Mouse (Mus musculus) megakaryocyte-erythroid progenitor cell, adult 5-6 weeks (primary cell): ENCODE data around the gene Lrrn3. TPM values are rescaled to one million over a fixed set of nuclear protein-coding genes. Genes with fewer than 3 reads are reported as not detected.

Experiments
- ATAC-seq: replicated peaks from 2 replicates; pipeline ENCODE4 v1.8.0; 2016; ENCODE audit warnings: mild to moderate bottlenecking, inconsistent platforms; ENCODE audit not compliant: severe bottlenecking, poor library complexity, low FRiP score, low TSS enrichment
- total RNA-seq, 2 experiments: library from RNA; stranded (forward) in 1 of 2; stranded (reverse) in 1 of 2; fragments of 200-1000, 215-1000 nt in 1 of 2; fragments of >200 nt in 1 of 2; fragmentation: Nextera tagmentation in 1 of 2; gene quantifications; 2 replicates each; pipeline ENCODE4 v1.2.3; 2014 to 2017

The Lrrn3 gene
- total RNA-seq (2014; fragmentation: Nextera tagmentation) (not detected in 2 replicates), total RNA-seq (2017) (0.42 TPM in 1 of 2 replicates, not detected in the other)

- ATAC-seq: no peak
Observed at GRCm38 (mm10) chr12:41486331-41486730, at the start of gene Lrrn3. Gene Lrrn3, minus strand, starts transcription at chr12:41486431.

- ATAC-seq: no peak
Observed at GRCm38 (mm10) chr12:41528410-41528809, 42.2 kb upstream of the Lrrn3 start.

- no peak for ATAC-seq
Observed at GRCm38 (mm10) chr12:41526688-41527087, 40.5 kb upstream of the Lrrn3 start.

- no peak for ATAC-seq
Observed at GRCm38 (mm10) chr12:41521671-41522070, 35.4 kb upstream of the Lrrn3 start.

- no peak for ATAC-seq
Observed at GRCm38 (mm10) chr12:41520326-41520725, 34.1 kb upstream of the Lrrn3 start.

- no peak for ATAC-seq
Observed at GRCm38 (mm10) chr12:41518897-41519296, 32.7 kb upstream of the Lrrn3 start.

- ATAC-seq: no peak
Observed at GRCm38 (mm10) chr12:41510588-41510987, 24.4 kb upstream of the Lrrn3 start.

- no peak for ATAC-seq
Observed at GRCm38 (mm10) chr12:41508610-41509009, 22.4 kb upstream of the Lrrn3 start.

GRCm38 (mm10) chr12:41500049-41500820 lies 14.0 kb upstream of the Lrrn3 start:
- no peak for ATAC-seq

- no peak for ATAC-seq
Observed at GRCm38 (mm10) chr12:41494620-41495019, 8.4 kb upstream of the Lrrn3 start.

GRCm38 (mm10) chr12:41487005-41487404 lies 774 bp upstream of the Lrrn3 start:
- 0 out of 2 replicates have a peak, but pooled peaks have one; percentile 64 for ATAC-seq

- peak; percentile 90 for ATAC-seq
Observed at GRCm38 (mm10) chr12:41485512-41486215, 567 bp downstream of the Lrrn3 start.

GRCm38 (mm10) chr12:41484689-41485511 lies 1.3 kb downstream of the Lrrn3 start:
- no peak for ATAC-seq

- ATAC-seq: peak; percentile 46; the same call in 1 of the 2 replicates
Observed at GRCm38 (mm10) chr12:41483593-41484451, 2.4 kb downstream of the Lrrn3 start.

- no peak for ATAC-seq
Observed at GRCm38 (mm10) chr12:41483091-41483592, 3.1 kb downstream of the Lrrn3 start.

- ATAC-seq: no peak
Observed at GRCm38 (mm10) chr12:41481486-41481885, 4.7 kb downstream of the Lrrn3 start.

GRCm38 (mm10) chr12:41469096-41469801 lies 17.0 kb downstream of the Lrrn3 start:
- ATAC-seq: no peak

GRCm38 (mm10) chr12:41468374-41468991 lies 17.7 kb downstream of the Lrrn3 start:
- no peak for ATAC-seq
